ENCODE assay signal across 13 mouse cellular contexts in the genomic region with DNA sequence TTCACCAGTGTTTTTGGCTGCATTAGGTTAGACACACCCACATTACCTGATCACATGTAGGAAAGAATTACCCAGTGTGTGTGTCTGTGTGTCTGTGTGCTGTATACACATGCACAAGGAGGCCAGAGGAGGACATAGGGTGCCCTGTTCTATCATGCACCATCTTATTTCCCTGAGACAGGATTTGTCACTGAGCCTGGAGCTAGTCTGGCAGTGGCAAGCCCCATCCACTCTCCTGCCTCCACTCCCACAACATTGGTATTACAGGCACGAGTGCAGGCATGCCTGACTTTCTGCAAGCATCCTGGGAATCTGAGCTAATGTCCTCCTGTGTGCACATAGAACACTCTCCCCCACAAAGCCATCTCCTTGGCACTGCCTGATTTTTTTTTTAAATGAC.
DNase-seq lines count a peak whose midpoint lies in the region; ATAC-seq and TF ChIP-seq lines count a peak whose summit lies in the region.
"Had no signal": no experiment of that assay in that cellular context is flagged by ENCODE, and none has a peak within 500 bp of the region (broad histone marks: within the 10 kb centered on the region; RNA-seq: fewer than 3 reads in every experiment).

No protein-coding gene starts in this region.

- no peak for DNase-seq in kidney, adult 18-20 months
- peak; percentile 37 to 63 for DNase-seq in kidney, postnatal 4 days
- DNase-seq in layer of hippocampus, adult 11-12 months (ENCODE audit: low spot score), result no peak
- no peak for DNase-seq in left cerebral cortex, adult 2 months (ENCODE audit: extremely low spot score in 1 of 2, low spot score in 2 of 2)
- DNase-seq in spleen, postnatal 4 days (ENCODE audit: low spot score in 2 of 2), result no peak
- DNase-seq: cerebellum, adult 9-10 months had no signal

- no peak overlapping the region for H3K9ac ChIP-seq in kidney, embryonic 15.5 days
- no peak overlapping the region for H3K9ac ChIP-seq in forebrain, embryonic 12.5 days
- H3K9ac ChIP-seq in neural tube, embryonic 14.5 days (replicated peaks; ENCODE audit: low read depth, low read length), result no peak overlapping the region
- H3K9ac ChIP-seq: intestine, embryonic 15.5 days; lung, embryonic 15.5 days had no signal

- 13% methylated on average over 1 of the region's 1 CpGs for WGBS in kidney, embryonic 15.5 days
- 12% methylated on average over 1 of the region's 1 CpGs for WGBS in forebrain, embryonic 12.5 days
- WGBS in neural tube, embryonic 14.5 days, result 19% methylated on average over 1 of the region's 1 CpGs

- H3K4me2 ChIP-seq in kidney, embryonic 15.5 days, result no peak overlapping the region
- H3K4me2 ChIP-seq in forebrain, embryonic 12.5 days, result no peak overlapping the region
- no peak overlapping the region for H3K4me2 ChIP-seq in neural tube, embryonic 14.5 days (ENCODE audit: low read depth, low read length)
- H3K4me2 ChIP-seq: intestine, embryonic 15.5 days; lung, embryonic 15.5 days had no signal

- intact Hi-C loops in left cerebral cortex, adult 2 months (cut with DNase I), result no loop called here

- 0 out of 2 replicates have a peak, but pooled peaks cover 2% of the 10 kb centered on the region for H3K27me3 ChIP-seq in kidney, embryonic 15.5 days
- H3K27me3 ChIP-seq in forebrain, embryonic 12.5 days, result no peaks in the 10 kb centered on the region
- no peaks in the 10 kb centered on the region for H3K27me3 ChIP-seq in neural tube, embryonic 14.5 days (ENCODE audit: control insufficient read depth, insufficient read depth, low read length)
- H3K27me3 ChIP-seq: intestine, embryonic 15.5 days had no signal

- no peak; the same call in 1 of the 2 replicates for TF ChIP-seq CTCF in left cerebral cortex, adult 2 months (IDR thresholded peaks at IDR 0.05)

- peak overlapping the region; percentile 54 for H3K27ac ChIP-seq in kidney, embryonic 15.5 days
- H3K27ac ChIP-seq in forebrain, embryonic 12.5 days, result 0 out of 2 replicates have a peak overlapping the region, but pooled peaks have one; percentile 31
- H3K27ac ChIP-seq in neural tube, embryonic 14.5 days (ENCODE audit: low read depth, low read length), result no peak overlapping the region
- no peak overlapping the region for H3K27ac ChIP-seq in left cerebral cortex, adult 2 months
- H3K27ac ChIP-seq: intestine, embryonic 15.5 days; lung, embryonic 15.5 days had no signal

- no peaks in the 10 kb centered on the region for H3K9me3 ChIP-seq in kidney, embryonic 15.5 days (replicated peaks)
- H3K9me3 ChIP-seq in forebrain, embryonic 12.5 days, result no peaks in the 10 kb centered on the region
- no peaks in the 10 kb centered on the region for H3K9me3 ChIP-seq in neural tube, embryonic 14.5 days (ENCODE audit: control insufficient read depth, low read length)
- H3K9me3 ChIP-seq: intestine, embryonic 15.5 days; lung, embryonic 15.5 days had no signal

- peaks cover 61% of the 10 kb centered on the region for H3K4me1 ChIP-seq in kidney, embryonic 15.5 days
- peaks cover 31% of the 10 kb centered on the region for H3K4me1 ChIP-seq in forebrain, embryonic 12.5 days
- no peaks in the 10 kb centered on the region for H3K4me1 ChIP-seq in neural tube, embryonic 14.5 days (ENCODE audit: control insufficient read depth, insufficient read depth, low read length)
- H3K4me1 ChIP-seq: intestine, embryonic 15.5 days had no signal

- H3K4me3 ChIP-seq in kidney, embryonic 15.5 days (replicated peaks), result no peak overlapping the region
- no peak overlapping the region for H3K4me3 ChIP-seq in forebrain, embryonic 12.5 days (replicated peaks)
- H3K4me3 ChIP-seq in neural tube, embryonic 14.5 days (ENCODE audit: low read depth, low read length), result no peak overlapping the region
- H3K4me3 ChIP-seq in left cerebral cortex, adult 2 months, result no peak overlapping the region
- H3K4me3 ChIP-seq: erythroblast, embryonic 14.5 days; intestine, embryonic 15.5 days; lung, embryonic 15.5 days had no signal

- peak; percentile 73 for ATAC-seq in kidney, embryonic 15.5 days (replicated peaks; ENCODE audit: low FRiP score)
- peak; percentile 27; the same call in 1 of the 2 replicates for ATAC-seq in forebrain, embryonic 12.5 days (ENCODE audit: low FRiP score)
- peak; percentile 38; the same call in 1 of the 2 replicates for ATAC-seq in neural tube, embryonic 14.5 days (ENCODE audit: low read depth)
- ATAC-seq: CD4-positive, CD25-positive, alpha-beta regulatory T cell, adult 4 months; intestine, embryonic 15.5 days had no signal

- no peaks in the 10 kb centered on the region for H3K36me3 ChIP-seq in kidney, embryonic 15.5 days
- H3K36me3 ChIP-seq in forebrain, embryonic 12.5 days (replicated peaks), result no peaks in the 10 kb centered on the region
- H3K36me3 ChIP-seq in neural tube, embryonic 14.5 days (ENCODE audit: control insufficient read depth, insufficient read depth, low read length), result no peaks in the 10 kb centered on the region
- H3K36me3 ChIP-seq: intestine, embryonic 15.5 days; lung, embryonic 15.5 days had no signal

Comparison
In these comparisons a context has a peak if more than half of its experiments do, and no peak if none do; other contexts are left out.
1. DNase-seq: peak in kidney, postnatal 4 days (2 of 2); none in kidney, adult 18-20 months (single experiment), layer of hippocampus, adult 11-12 months (single experiment), left cerebral cortex, adult 2 months (0 of 2) and spleen, postnatal 4 days (0 of 2).
2. H3K27ac ChIP-seq: peak in kidney, embryonic 15.5 days (single experiment) and forebrain, embryonic 12.5 days (single experiment); none in neural tube, embryonic 14.5 days (single experiment) and left cerebral cortex, adult 2 months (single experiment).
3. Peak in every context shown above with its lines, with median percentiles within 50 percentile points of each other: ATAC-seq.